Mouse (Mus musculus): ENCODE results near the gene Ubl7.

Ubl7 gene

GRCm38 (mm10) chr9:57912571-57912970 is 1.8 kb downstream of the Ubl7 start:
- no peak for DNase-seq (ENCODE audit: low read depth, low spot score)

- DNase-seq (ENCODE audit: low read depth, low spot score), result no peak
Observed at GRCm38 (mm10) chr9:57921491-57922060, 10.8 kb downstream of the Ubl7 start.

- no peak for DNase-seq (ENCODE audit: low read depth, low spot score)
Observed at GRCm38 (mm10) chr9:57922381-57922780, 11.6 kb downstream of the Ubl7 start.

GRCm38 (mm10) chr9:57923046-57923445 is 12.3 kb downstream of the Ubl7 start:
- DNase-seq (ENCODE audit: low read depth, low spot score), result no peak

- no peak for DNase-seq (ENCODE audit: low read depth, low spot score)
Observed at GRCm38 (mm10) chr9:57931166-57931767, 20.5 kb downstream of the Ubl7 start.

GRCm38 (mm10) chr9:57932253-57932652 is 21.5 kb downstream of the Ubl7 start:
- DNase-seq (ENCODE audit: low read depth, low spot score), result no peak

- no peak for DNase-seq (ENCODE audit: low read depth, low spot score)
Observed at GRCm38 (mm10) chr9:57932831-57933602, 22.2 kb downstream of the Ubl7 start.

- peak; percentile 86 for DNase-seq (ENCODE audit: low read depth, low spot score)
Observed at GRCm38 (mm10) chr9:57935683-57936437, 25.1 kb downstream of the Ubl7 start.

GRCm38 (mm10) chr9:57937171-57937570 is 26.4 kb downstream of the Ubl7 start:
- DNase-seq (ENCODE audit: low read depth, low spot score), result no peak

GRCm38 (mm10) chr9:57937651-57938050 is 26.9 kb downstream of the Ubl7 start:
- DNase-seq (ENCODE audit: low read depth, low spot score), result no peak

GRCm38 (mm10) chr9:57938225-57939055 is 27.7 kb downstream of the Ubl7 start:
- no peak for DNase-seq (ENCODE audit: low read depth, low spot score)

- DNase-seq (ENCODE audit: low read depth, low spot score), result peak; percentile 84
Observed at GRCm38 (mm10) chr9:57939431-57940348, 28.9 kb downstream of the Ubl7 start, which contains the start of gene Sema7a. TSS of gene Sema7a (plus strand) at chr9:57940112.

GRCm38 (mm10) chr9:57940349-57940794 is 29.6 kb downstream of the Ubl7 start:
- no peak for DNase-seq (ENCODE audit: low read depth, low spot score)

- DNase-seq (ENCODE audit: low read depth, low spot score), result peak; percentile 61
Observed at GRCm38 (mm10) chr9:57940861-57941638, 30.3 kb downstream of the Ubl7 start.

- DNase-seq (ENCODE audit: low read depth, low spot score), result no peak
Observed at GRCm38 (mm10) chr9:57942039-57942438, 31.3 kb downstream of the Ubl7 start.

- DNase-seq (ENCODE audit: low read depth, low spot score), result peak; percentile 58
Observed at GRCm38 (mm10) chr9:57943067-57943466, 32.3 kb downstream of the Ubl7 start.

- peak; percentile 76 for DNase-seq (ENCODE audit: low read depth, low spot score)
Observed at GRCm38 (mm10) chr9:57944572-57944971, 33.8 kb downstream of the Ubl7 start.

- no peak for DNase-seq (ENCODE audit: low read depth, low spot score)
Observed at GRCm38 (mm10) chr9:57945771-57946616, 35.2 kb downstream of the Ubl7 start.
